10 mouse cellular contexts compared by ENCODE assay signal in genomic region chr6:119177101-119177500, GRCm38 (mm10). TPM values are rescaled to one million over a fixed set of nuclear protein-coding genes. Genes with fewer than 3 reads are reported as not detected.
DNase-seq lines count a peak whose midpoint lies in the region; ATAC-seq and TF ChIP-seq lines count a peak whose summit lies in the region.
"Had no signal": no experiment of that assay in that cellular context is flagged by ENCODE, and none has a peak within 500 bp of the region (broad histone marks: within the 10 kb centered on the region; RNA-seq: fewer than 3 reads in every experiment).

No protein-coding gene starts in this region.

- TF ChIP-seq CTCF in hindbrain, postnatal 0 days (IDR thresholded peaks at IDR 0.05; ENCODE audit: low read depth): no peak

- peak; percentile 17 for DNase-seq in embryo, embryonic 10.5 days (ENCODE audit: low spot score)
- DNase-seq in embryo, embryonic 10 days (ENCODE audit: low spot score): no peak
- DNase-seq in hindbrain, postnatal 0 days (ENCODE audit: low spot score): no peak
- DNase-seq in c-Kit-positive CD71-positive TER-119-positive erythroid progenitor cells, embryonic 14.5 days (ENCODE audit: low spot score): no peak
- no peak for DNase-seq in left cerebral cortex, postnatal 14 days (ENCODE audit: low spot score in 2 of 2)
- DNase-seq: gastrocnemius, postnatal 14 days; lung, adult 18-20 months had no signal

- H3K27ac ChIP-seq in hindbrain, embryonic 13.5 days: no peak overlapping the region; the same call in 1 of the 2 replicates
- no peak overlapping the region for H3K27ac ChIP-seq in hindbrain, postnatal 0 days

- H3K9ac ChIP-seq in hindbrain, embryonic 13.5 days: peak overlapping the region; percentile 46; the same call in 1 of the 2 replicates
- no peak overlapping the region for H3K9ac ChIP-seq in hindbrain, postnatal 0 days (replicated peaks; ENCODE audit: low read length)

- WGBS in hindbrain, embryonic 13.5 days: 59% methylated on average over 8 of the region's 8 CpGs
- 59% methylated on average over 8 of the region's 8 CpGs for WGBS in hindbrain, postnatal 0 days

- H3K4me2 ChIP-seq in hindbrain, embryonic 13.5 days: peak overlapping the region; percentile 67
- H3K4me2 ChIP-seq in hindbrain, postnatal 0 days (ENCODE audit: low read depth, low read length): no peak overlapping the region

- H3K27me3 ChIP-seq in hindbrain, embryonic 13.5 days: no peaks in the 10 kb centered on the region
- H3K27me3 ChIP-seq in hindbrain, postnatal 0 days (ENCODE audit: insufficient read depth, low read length): no peaks in the 10 kb centered on the region
- H3K27me3 ChIP-seq in megakaryocyte, embryonic 14.5 days (replicated peaks): no peaks in the 10 kb centered on the region

- ATAC-seq in hindbrain, embryonic 13.5 days (ENCODE audit: low FRiP score): no peak
- ATAC-seq in hindbrain, postnatal 0 days: no peak
- no peak for ATAC-seq in megakaryocyte, adult 5-6 weeks (ENCODE audit: poor library complexity, severe bottlenecking)

- intact Hi-C loops in left cerebral cortex, postnatal 14 days (cut with DNase I): loop anchor here (5.0 kb wide), 1 partner anchor 70 kb away; no protein-coding TSS in a partner anchor

- no peak overlapping the region for H3K4me3 ChIP-seq in hindbrain, embryonic 13.5 days
- no peak overlapping the region for H3K4me3 ChIP-seq in hindbrain, postnatal 0 days (ENCODE audit: low read length)
- H3K4me3 ChIP-seq in megakaryocyte, embryonic 14.5 days (replicated peaks): peak overlapping the region; percentile 60

- H3K4me1 ChIP-seq in hindbrain, embryonic 13.5 days (replicated peaks): peaks cover 24% of the 10 kb centered on the region
- H3K4me1 ChIP-seq in hindbrain, postnatal 0 days (ENCODE audit: insufficient read depth, low read length): peaks cover 8% of the 10 kb centered on the region; the same call in 1 of the 2 replicates
- peaks cover 77% of the 10 kb centered on the region for H3K4me1 ChIP-seq in megakaryocyte, embryonic 14.5 days

- no peaks in the 10 kb centered on the region for H3K9me3 ChIP-seq in hindbrain, embryonic 13.5 days
- no peaks in the 10 kb centered on the region for H3K9me3 ChIP-seq in hindbrain, postnatal 0 days (ENCODE audit: low read length)
- no peaks in the 10 kb centered on the region for H3K9me3 ChIP-seq in megakaryocyte, embryonic 14.5 days

- H3K36me3 ChIP-seq in hindbrain, embryonic 13.5 days: no peaks in the 10 kb centered on the region
- no peaks in the 10 kb centered on the region for H3K36me3 ChIP-seq in hindbrain, postnatal 0 days (ENCODE audit: insufficient read depth, low read length)
- H3K36me3 ChIP-seq in megakaryocyte, embryonic 14.5 days (replicated peaks; ENCODE audit: low read length): peaks cover 42% of the 10 kb centered on the region

RNA-seq across cellular contexts. Expression of gene Dcp1b, which starts 2.0 kb away (rescaled TPM):
- polyA plus RNA-seq in hindbrain, embryonic 13.5 days (2015; fragmentation: Nextera tagmentation; extraction: Ambion mirVana): 13.8 TPM in 2 replicates
- 14.2 and 15.7 TPM in 2 replicates for total RNA-seq in hindbrain, postnatal 0 days (2014; rRNA removed)
- 9.4 and 10.9 TPM in 2 replicates for polyA plus RNA-seq in hindbrain, postnatal 0 days (2015; fragmentation: Nextera tagmentation; extraction: Ambion mirVana)
- 19.3 and 22.1 TPM in 2 replicates for polyA plus RNA-seq in megakaryocyte, embryonic 14.5 days (2012; ENCODE audit: insufficient read depth, low replicate concordance)
- 7.5 and 13.1 TPM in 2 replicates for total RNA-seq in megakaryocyte, adult 5-6 weeks (2015)
- 7.2 and 10.6 TPM in 2 replicates for total RNA-seq in megakaryocyte, adult 5-6 weeks (2017)
- total RNA-seq in left cerebral cortex, postnatal 14 days (2021): 10 to 100 TPM; 11.7 to 14.5 TPM

RNA-seq across cellular contexts. Expression of gene Cacna1c, which starts 19.1 kb away (rescaled TPM):
- 5.9 and 6.9 TPM in 2 replicates for polyA plus RNA-seq in hindbrain, embryonic 13.5 days (2015; fragmentation: Nextera tagmentation; extraction: Ambion mirVana)
- 33.0 and 39.4 TPM in 2 replicates for total RNA-seq in hindbrain, postnatal 0 days (2014; rRNA removed)
- 3.7 and 5.1 TPM in 2 replicates for polyA plus RNA-seq in hindbrain, postnatal 0 days (2015; fragmentation: Nextera tagmentation; extraction: Ambion mirVana)
- polyA plus RNA-seq in megakaryocyte, embryonic 14.5 days (2012; ENCODE audit: insufficient read depth, low replicate concordance): 1.3 and 3.0 TPM in 2 replicates
- 0.11 TPM in 1 of 2 replicates, not detected in the other for total RNA-seq in megakaryocyte, adult 5-6 weeks (2015)
- total RNA-seq in megakaryocyte, adult 5-6 weeks (2017): 0.12 TPM in 1 of 2 replicates, not detected in the other
- total RNA-seq in left cerebral cortex, postnatal 14 days (2021): 10 to 100 TPM; 66.9 to 73.5 TPM

RNA-seq across cellular contexts. Expression of gene Cacna2d4, which starts 59.2 kb away (rescaled TPM):
- polyA plus RNA-seq in hindbrain, embryonic 13.5 days (2015; fragmentation: Nextera tagmentation; extraction: Ambion mirVana): 0.60 and 0.61 TPM in 2 replicates
- 0.29 and 2.6 TPM in 2 replicates for total RNA-seq in hindbrain, postnatal 0 days (2014; rRNA removed)
- polyA plus RNA-seq in hindbrain, postnatal 0 days (2015; fragmentation: Nextera tagmentation; extraction: Ambion mirVana): 1.0 and 1.2 TPM in 2 replicates
- polyA plus RNA-seq in megakaryocyte, embryonic 14.5 days (2012; ENCODE audit: insufficient read depth, low replicate concordance): 0.08 TPM in 1 of 2 replicates, not detected in the other
- 0.04 TPM in 1 of 2 replicates, not detected in the other for total RNA-seq in megakaryocyte, adult 5-6 weeks (2015)
- total RNA-seq in megakaryocyte, adult 5-6 weeks (2017): 0.07 TPM in 1 of 2 replicates, not detected in the other
- total RNA-seq in left cerebral cortex, postnatal 14 days (2021): 1 to 10 TPM; 1.7 to 3.1 TPM

Comparison
In these comparisons a context has a peak if more than half of its experiments do, and no peak if none do; other contexts are left out.
1. RNA of gene Cacna1c, which starts 19.1 kb away (total RNA-seq): 66.9 to 73.5 TPM in left cerebral cortex, postnatal 14 days and 33.0 to 39.4 TPM in hindbrain, postnatal 0 days; 0.11 to 0.12 TPM in megakaryocyte, adult 5-6 weeks; every median in the first group is over 10 times any median in the second.